Mouse (Mus musculus) thymus, postnatal 4 days (tissue): ENCODE measurements around the gene Mbd6.

Source experiments
- DNase-seq: peaks from one replicate; pipeline ENCODE4 v3.0.0; 2021

The Mbd6 gene

DNA sequence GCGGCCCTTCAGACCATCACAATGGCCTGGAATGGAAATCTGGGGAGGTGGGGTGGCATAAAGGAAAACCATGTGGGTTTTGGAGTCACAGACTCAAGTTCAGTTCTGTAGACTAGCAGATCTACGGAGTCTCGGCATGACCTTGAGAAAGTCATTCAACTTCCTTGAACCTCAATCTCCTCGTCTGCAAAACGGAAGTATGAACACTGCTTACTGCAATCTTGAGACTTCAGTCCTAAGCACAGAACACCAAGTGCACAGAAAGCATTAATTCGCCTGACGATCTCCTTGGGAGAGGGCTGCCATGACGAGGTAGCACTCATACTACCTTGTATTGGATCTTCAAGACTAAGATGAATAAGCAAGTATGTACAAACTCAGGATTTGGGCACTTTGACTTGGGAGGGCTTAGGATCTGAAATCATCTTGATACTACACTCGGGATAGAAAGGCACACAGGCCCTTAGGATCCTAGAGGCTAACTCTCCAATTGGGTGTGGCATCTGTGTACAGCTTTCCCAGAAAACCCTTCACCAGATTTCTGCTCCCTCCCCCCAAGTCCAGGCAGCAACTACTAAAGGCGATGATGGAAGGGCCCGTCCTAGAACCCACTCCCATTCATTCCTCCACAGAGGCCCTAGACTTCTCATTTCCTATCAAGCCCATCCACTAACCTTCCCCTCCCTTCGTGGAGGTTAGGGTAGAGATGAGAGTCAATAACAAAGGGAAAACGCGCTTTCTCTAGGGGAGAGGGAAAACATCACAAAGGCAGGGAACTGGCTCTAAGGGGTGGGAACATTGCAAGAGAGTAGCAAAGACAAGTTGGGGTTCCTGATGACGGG lies 26.9 kb downstream of the Mbd6 start:
- no peak for DNase-seq

DNA sequence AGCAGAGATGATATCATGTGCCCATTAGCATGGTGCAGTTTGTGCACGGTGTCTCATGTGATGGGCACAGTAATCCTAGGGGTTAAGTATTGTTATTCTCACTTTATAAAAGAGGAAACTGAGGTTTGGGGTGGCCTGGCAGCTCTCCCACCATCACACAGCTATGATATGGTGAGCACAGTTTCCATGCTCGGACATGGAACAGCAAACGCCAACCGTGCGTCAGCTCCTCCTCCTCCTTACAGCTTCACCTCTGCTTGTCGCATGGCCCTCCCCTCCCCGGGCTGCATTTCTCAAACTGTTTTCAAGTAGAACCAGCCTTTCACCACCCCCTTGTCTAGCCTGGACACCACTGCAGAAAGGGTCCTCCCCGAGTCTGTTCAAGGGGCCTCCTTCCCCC lies 30.3 kb downstream of the Mbd6 start:
- no peak for DNase-seq

GRCm38 (mm10) chr10:127257790-127258189 lies 31.0 kb downstream of the Mbd6 start:
- DNase-seq = no peak

- DNase-seq = peak; percentile 23
These were observed 33.0 kb downstream of the Mbd6 start for GRCm38 (mm10) chr10:127255625-127256345.

DNA sequence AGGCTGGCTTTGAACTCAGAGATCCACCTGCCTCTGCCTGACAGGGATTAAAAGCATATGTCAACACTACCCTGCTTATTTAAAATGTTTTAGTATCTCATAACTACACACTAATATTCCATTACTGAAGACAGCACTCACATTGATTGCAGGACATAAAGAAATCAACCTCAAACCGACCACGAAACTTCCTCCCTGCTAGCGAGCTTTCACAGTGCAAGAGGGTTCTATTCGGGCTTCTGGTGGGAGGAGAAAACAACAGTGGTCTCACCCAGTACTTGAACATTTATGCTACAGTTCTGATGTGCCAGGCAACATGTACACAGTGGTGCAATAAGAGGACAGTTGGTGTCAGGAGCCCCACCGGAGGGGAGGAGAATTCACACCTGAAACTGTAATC lies 38.0 kb downstream of the Mbd6 start:
- no peak for DNase-seq

GRCm38 (mm10) chr10:127238241-127238824 lies 50.5 kb downstream of the Mbd6 start:
- no peak for DNase-seq

DNA sequence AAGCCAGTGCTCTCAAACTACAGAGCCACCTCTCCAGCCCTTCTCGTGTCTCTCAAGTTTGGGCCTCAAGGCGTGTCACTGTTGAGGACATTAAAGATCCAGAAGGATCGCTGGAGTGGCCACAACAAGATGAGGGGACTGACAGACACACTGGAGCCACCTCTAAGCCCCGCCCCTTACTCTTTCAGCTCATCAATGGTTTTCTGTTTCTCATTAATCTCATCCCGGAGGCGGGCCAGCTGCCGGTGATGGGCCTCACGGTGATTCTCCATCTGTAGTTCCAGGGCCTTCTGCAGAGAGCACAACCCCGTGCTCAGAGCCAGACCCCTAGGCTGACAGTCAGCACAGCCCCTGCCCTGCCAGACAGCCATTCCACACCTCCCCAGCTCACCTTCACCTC lies 52.3 kb downstream of the Mbd6 start:
- DNase-seq = no peak

DNA sequence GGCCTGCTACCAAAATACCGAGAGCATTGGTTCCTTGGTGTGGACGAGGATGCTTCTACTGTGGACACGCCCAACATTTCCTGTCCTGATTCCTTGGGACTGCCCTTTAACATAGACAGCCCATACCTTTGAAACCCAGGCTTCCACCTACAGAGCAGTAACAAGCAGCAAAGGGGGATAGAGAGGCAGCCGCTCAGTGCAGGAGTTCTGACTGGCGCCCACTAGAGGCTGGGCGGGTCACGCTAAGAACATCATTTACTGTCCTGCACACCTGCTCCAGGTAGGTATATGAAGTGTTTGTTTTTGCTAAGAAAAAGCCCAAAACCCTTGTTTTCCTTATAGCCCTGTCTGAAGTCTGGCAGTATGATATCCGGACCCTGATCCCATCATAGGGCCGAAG lies 55.7 kb downstream of the Mbd6 start:
- DNase-seq = peak; percentile 70
